Comparison of ENCODE assay signal across 11 mouse cellular contexts in the genomic region with DNA sequence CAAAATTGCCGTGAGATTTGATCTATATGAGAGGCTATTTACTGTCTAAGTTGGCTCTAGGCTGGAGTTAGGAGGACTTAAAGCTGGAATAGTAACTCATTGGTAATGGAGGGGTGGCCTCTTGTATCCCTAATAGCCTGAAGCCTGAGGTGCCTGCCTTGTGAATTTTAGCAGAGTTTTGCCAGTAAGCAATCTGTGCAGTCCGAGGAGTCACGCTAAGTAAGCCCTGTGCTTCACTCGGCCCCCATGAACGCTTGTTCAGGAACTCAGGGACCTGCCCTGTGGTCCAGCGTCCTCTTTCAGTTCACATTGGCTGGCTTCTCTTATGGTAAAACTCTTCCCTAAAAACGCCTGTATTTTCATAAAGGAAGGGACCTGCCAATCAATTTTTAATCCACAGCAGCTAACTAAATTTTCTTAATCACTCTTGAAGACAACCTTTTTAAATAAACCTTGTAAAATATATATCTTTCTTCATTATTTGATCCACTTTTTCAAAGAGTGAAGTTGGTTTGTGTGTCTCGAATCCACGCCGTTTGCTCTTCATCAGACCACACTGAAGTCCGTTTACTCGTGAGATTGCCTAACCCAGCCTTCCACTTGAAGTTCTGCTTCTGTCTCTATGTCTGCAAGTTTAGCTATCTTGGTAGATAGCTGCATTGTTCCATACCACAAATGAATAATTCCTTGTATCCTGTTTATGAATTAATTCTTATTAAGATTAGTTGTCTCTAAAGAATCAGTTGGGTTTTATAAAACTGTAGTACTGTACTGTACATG. TPM values are rescaled to one million over a fixed set of nuclear protein-coding genes. Genes with fewer than 3 reads are reported as not detected.
A peak's percentile ranks its signal among the peaks of the same experiment; 100 is the strongest.
DNase-seq lines count a peak whose midpoint lies in the region; ATAC-seq lines count a peak whose summit lies in the region.
"Had no signal": no experiment of that assay in that cellular context is flagged by ENCODE, and none has a peak within 500 bp of the region (broad histone marks: within the 10 kb centered on the region; RNA-seq: fewer than 3 reads in every experiment).

No protein-coding gene starts in this region.

- H3K27ac ChIP-seq in heart, embryonic 16.5 days (ENCODE audit: low read length): no peak overlapping the region
- H3K27ac ChIP-seq in lung, embryonic 16.5 days (ENCODE audit: low read length): peak overlapping the region; percentile 68
- no peak overlapping the region for H3K27ac ChIP-seq in liver, embryonic 11.5 days (ENCODE audit: low read depth, low read length)
- H3K27ac ChIP-seq in stomach, embryonic 16.5 days (ENCODE audit: low read length): peak overlapping the region; percentile 36; the same call in 1 of the 2 replicates
- H3K27ac ChIP-seq: gastrocnemius, adult 2 months had no signal

- ATAC-seq in heart, embryonic 16.5 days (replicated peaks; ENCODE audit: extremely low read depth, insufficient read depth, low FRiP score): no peak
- no peak for ATAC-seq in lung, embryonic 16.5 days (ENCODE audit: low read depth)
- ATAC-seq in liver, embryonic 11.5 days (replicated peaks; ENCODE audit: low FRiP score): no peak
- ATAC-seq in stomach, embryonic 16.5 days (ENCODE audit: insufficient read depth, low FRiP score): no peak

- H3K9ac ChIP-seq in heart, embryonic 16.5 days (ENCODE audit: low read length): peak overlapping the region; percentile 20; the same call in 1 of the 2 replicates
- H3K9ac ChIP-seq in lung, embryonic 16.5 days (ENCODE audit: low read length): peak overlapping the region; percentile 75
- H3K9ac ChIP-seq in liver, embryonic 11.5 days (ENCODE audit: low read depth, low read length): 0 out of 2 replicates have a peak overlapping the region, but pooled peaks have one; percentile 14
- peak overlapping the region; percentile 54 for H3K9ac ChIP-seq in stomach, embryonic 16.5 days (ENCODE audit: low read length)

- H3K27me3 ChIP-seq in heart, embryonic 16.5 days (ENCODE audit: control insufficient read depth, insufficient read depth, low read length): peaks cover 7% of the 10 kb centered on the region; the same call in 1 of the 2 replicates
- no peaks in the 10 kb centered on the region for H3K27me3 ChIP-seq in lung, embryonic 16.5 days (ENCODE audit: control insufficient read depth, insufficient read depth, low read depth, low read length)
- H3K27me3 ChIP-seq in liver, embryonic 11.5 days (replicated peaks; ENCODE audit: control insufficient read depth, insufficient read depth, low read length): no peaks in the 10 kb centered on the region
- H3K27me3 ChIP-seq in stomach, embryonic 16.5 days (ENCODE audit: control insufficient read depth, insufficient read depth, low read length): no peaks in the 10 kb centered on the region

- H3K4me1 ChIP-seq in heart, embryonic 16.5 days (ENCODE audit: control insufficient read depth, insufficient read depth, low read length): peaks cover 2% of the 10 kb centered on the region; the same call in 1 of the 2 replicates
- no peaks in the 10 kb centered on the region for H3K4me1 ChIP-seq in lung, embryonic 16.5 days (replicated peaks; ENCODE audit: control insufficient read depth, insufficient read depth, low read length)
- peaks cover 6% of the 10 kb centered on the region; the same call in 1 of the 2 replicates for H3K4me1 ChIP-seq in liver, embryonic 11.5 days (replicated peaks; ENCODE audit: control insufficient read depth, insufficient read depth, low read length)
- H3K4me1 ChIP-seq in stomach, embryonic 16.5 days (ENCODE audit: control insufficient read depth, insufficient read depth, low read length): no peaks in the 10 kb centered on the region

- DNase-seq in heart, postnatal 36 days: no peak
- no peak for DNase-seq in lung, postnatal 4 days
- DNase-seq in liver, embryonic 11.5 days (ENCODE audit: low spot score): no peak
- DNase-seq in spleen, adult 18-20 months: no peak
- DNase-seq in urinary bladder, adult 18-20 months (ENCODE audit: low spot score in 2 of 2): no peak
- DNase-seq: cerebellum, adult 9-10 months; gastrocnemius, adult 2 months; kidney, adult 18-20 months had no signal

- 73% methylated on average over 12 of the region's 12 CpGs for WGBS in heart, embryonic 16.5 days
- WGBS in lung, embryonic 16.5 days: 46% methylated on average over 12 of the region's 12 CpGs
- 63% methylated on average over 12 of the region's 12 CpGs for WGBS in liver, embryonic 11.5 days
- WGBS in stomach, embryonic 16.5 days: 53% methylated on average over 12 of the region's 12 CpGs

- peak overlapping the region; percentile 21 for H3K4me3 ChIP-seq in heart, embryonic 16.5 days (ENCODE audit: low read length)
- peak overlapping the region; percentile 48 for H3K4me3 ChIP-seq in lung, embryonic 16.5 days (ENCODE audit: low read length)
- H3K4me3 ChIP-seq in liver, embryonic 11.5 days (ENCODE audit: low read depth, low read length): peak overlapping the region; percentile 27
- H3K4me3 ChIP-seq in stomach, embryonic 16.5 days (replicated peaks; ENCODE audit: low read length): peak overlapping the region; percentile 33
- H3K4me3 ChIP-seq: gastrocnemius, adult 2 months had no signal

- no peaks in the 10 kb centered on the region for H3K36me3 ChIP-seq in heart, embryonic 16.5 days (ENCODE audit: control insufficient read depth, insufficient read depth)
- H3K36me3 ChIP-seq in lung, embryonic 16.5 days (ENCODE audit: control insufficient read depth, insufficient read depth, low read length): no peaks in the 10 kb centered on the region
- no peaks in the 10 kb centered on the region for H3K36me3 ChIP-seq in liver, embryonic 11.5 days (ENCODE audit: control insufficient read depth, insufficient read depth, low read length)
- H3K36me3 ChIP-seq in stomach, embryonic 16.5 days (ENCODE audit: control insufficient read depth, insufficient read depth, low read length): no peaks in the 10 kb centered on the region

- 0 out of 2 replicates have a peak overlapping the region, but pooled peaks have one; percentile 10 for H3K4me2 ChIP-seq in heart, embryonic 16.5 days (ENCODE audit: low read depth, low read length)
- peak overlapping the region; percentile 49 for H3K4me2 ChIP-seq in lung, embryonic 16.5 days (ENCODE audit: low read depth, low read length)
- H3K4me2 ChIP-seq in liver, embryonic 11.5 days: peak overlapping the region; percentile 57
- H3K4me2 ChIP-seq in stomach, embryonic 16.5 days (ENCODE audit: low read depth, low read length): peak overlapping the region; percentile 32

- intact Hi-C loops in heart, postnatal 36 days (cut with DNase I): no loop called here

- no peaks in the 10 kb centered on the region for H3K9me3 ChIP-seq in heart, embryonic 16.5 days (replicated peaks; ENCODE audit: control insufficient read depth, low read length)
- H3K9me3 ChIP-seq in lung, embryonic 16.5 days (ENCODE audit: control insufficient read depth, low read length): no peaks in the 10 kb centered on the region
- no peaks in the 10 kb centered on the region for H3K9me3 ChIP-seq in liver, embryonic 11.5 days (ENCODE audit: control insufficient read depth, low read length)
- H3K9me3 ChIP-seq in stomach, embryonic 16.5 days (replicated peaks; ENCODE audit: control insufficient read depth, low read length): no peaks in the 10 kb centered on the region

RNA-seq across cellular contexts. Expression of gene Rnf43, which starts 3.9 kb away (rescaled TPM):
- polyA plus RNA-seq in heart, embryonic 16.5 days (2015; fragmentation: Nextera tagmentation; extraction: Ambion mirVana): 2.1 and 2.4 TPM in 2 replicates
- total RNA-seq in heart, postnatal 36 days (2021): under 1 TPM; 0.24 to 0.47 TPM
- polyA plus RNA-seq in lung, embryonic 16.5 days (2015; fragmentation: Nextera tagmentation; extraction: Ambion mirVana): 15.8 and 16.5 TPM in 2 replicates
- polyA plus RNA-seq in liver, embryonic 11.5 days (2014; fragmentation: Nextera tagmentation; extraction: Ambion mirVana): 8.2 and 10.0 TPM in 2 replicates
- polyA plus RNA-seq in stomach, embryonic 16.5 days (2015; fragmentation: Nextera tagmentation; extraction: Ambion mirVana): 14.7 and 16.9 TPM in 2 replicates

RNA-seq across cellular contexts. Expression of gene Hsf5, which starts 49.5 kb away (rescaled TPM):
- polyA plus RNA-seq in heart, embryonic 16.5 days (2015; fragmentation: Nextera tagmentation; extraction: Ambion mirVana): 0.10 and 0.14 TPM in 2 replicates
- not detected for total RNA-seq in heart, postnatal 36 days (2021)
- polyA plus RNA-seq in lung, embryonic 16.5 days (2015; fragmentation: Nextera tagmentation; extraction: Ambion mirVana): 0.25 and 0.26 TPM in 2 replicates
- 0.08 and 0.10 TPM in 2 replicates for polyA plus RNA-seq in liver, embryonic 11.5 days (2014; fragmentation: Nextera tagmentation; extraction: Ambion mirVana)
- 0.10 and 0.14 TPM in 2 replicates for polyA plus RNA-seq in stomach, embryonic 16.5 days (2015; fragmentation: Nextera tagmentation; extraction: Ambion mirVana)
- total RNA-seq: gastrocnemius, adult 2 months had no signal

Comparison
In these comparisons a context has a peak if more than half of its experiments do, and no peak if none do; other contexts are left out.
1. H3K27ac ChIP-seq: peak in lung, embryonic 16.5 days (single experiment) and stomach, embryonic 16.5 days (single experiment); none in heart, embryonic 16.5 days (single experiment) and liver, embryonic 11.5 days (single experiment).
2. H3K9ac ChIP-seq: peak in every context shown above with its lines; median percentile 75 in lung, embryonic 16.5 days; 54 in stomach, embryonic 16.5 days; 20 in heart, embryonic 16.5 days; 14 in liver, embryonic 11.5 days.
3. Peak in every context shown above with its lines, with median percentiles within 50 percentile points of each other: H3K4me2 ChIP-seq and H3K4me3 ChIP-seq.